Mouse (Mus musculus) embryo, embryonic 9.5 days (tissue): Measurements from ENCODE around the gene Ak6.

ENCODE experiments used
- DNase-seq: peaks from one replicate; pipeline ENCODE4 v3.0.0-alpha.2; 2017; ENCODE audit errors: extremely low spot score

Gene Ak6

GRCm38 (mm10) chr13:100669291-100670022 is 18.7 kb downstream of the Ak6 start, which contains the start of gene Ccdc125:
Ccdc125 (plus strand) TSS chr13:100669717.
- DNase-seq, result peak; percentile 67

- DNase-seq, result no peak
Measured at GRCm38 (mm10) chr13:100670181-100670741, 19.5 kb downstream of the Ak6 start.

- no peak for DNase-seq
Measured at GRCm38 (mm10) chr13:100675936-100676635, 25.3 kb downstream of the Ak6 start.

- no peak for DNase-seq
Measured at GRCm38 (mm10) chr13:100681615-100682014, 30.8 kb downstream of the Ak6 start.

- DNase-seq, result no peak
Measured at GRCm38 (mm10) chr13:100682837-100683236, 32.1 kb downstream of the Ak6 start.

- no peak for DNase-seq
Measured at GRCm38 (mm10) chr13:100684355-100684754, 33.6 kb downstream of the Ak6 start.

- no peak for DNase-seq
Measured at GRCm38 (mm10) chr13:100687513-100687912, 36.7 kb downstream of the Ak6 start.

GRCm38 (mm10) chr13:100697541-100697940 is 46.8 kb downstream of the Ak6 start:
- DNase-seq, result no peak

- DNase-seq, result no peak
Measured at GRCm38 (mm10) chr13:100698866-100699265, 48.1 kb downstream of the Ak6 start.

GRCm38 (mm10) chr13:100703468-100703867 is 52.7 kb downstream of the Ak6 start:
- no peak for DNase-seq

- DNase-seq, result no peak
Measured at GRCm38 (mm10) chr13:100706206-100706605, 55.4 kb downstream of the Ak6 start.

GRCm38 (mm10) chr13:100715467-100715866 is 64.7 kb downstream of the Ak6 start:
- no peak for DNase-seq
